Mouse (Mus musculus): ENCODE measurements around the gene Mrfap1.

The Mrfap1 gene

GRCm38 (mm10) chr5:36796296-36797014 lies at the start of gene Mrfap1:
Gene Mrfap1, minus strand, starts transcription at chr5:36796772.
- DNase-seq (ENCODE audit: extremely low read depth, low read depth): peak; percentile 90

- DNase-seq (ENCODE audit: extremely low read depth, low read depth): no peak
Measured at GRCm38 (mm10) chr5:36844490-36844889, 47.9 kb upstream of the Mrfap1 start.

GRCm38 (mm10) chr5:36841701-36842100 lies 45.1 kb upstream of the Mrfap1 start:
- DNase-seq (ENCODE audit: extremely low read depth, low read depth): no peak

GRCm38 (mm10) chr5:36840092-36840491 lies 43.5 kb upstream of the Mrfap1 start:
- no peak for DNase-seq (ENCODE audit: extremely low read depth, low read depth)

GRCm38 (mm10) chr5:36839602-36840001 lies 43.0 kb upstream of the Mrfap1 start:
- DNase-seq (ENCODE audit: extremely low read depth, low read depth): no peak

- no peak for DNase-seq (ENCODE audit: extremely low read depth, low read depth)
Measured at GRCm38 (mm10) chr5:36839032-36839431, 42.5 kb upstream of the Mrfap1 start.

GRCm38 (mm10) chr5:36835933-36836332 lies 39.4 kb upstream of the Mrfap1 start:
- peak; percentile 42 for DNase-seq (ENCODE audit: extremely low read depth, low read depth)

GRCm38 (mm10) chr5:36831272-36831671 lies 34.7 kb upstream of the Mrfap1 start:
- no peak for DNase-seq (ENCODE audit: extremely low read depth, low read depth)

- DNase-seq (ENCODE audit: extremely low read depth, low read depth): peak; percentile 74
Measured at GRCm38 (mm10) chr5:36829913-36830879, 33.6 kb upstream of the Mrfap1 start, which contains the start of gene Man2b2. Gene Man2b2, minus strand, starts transcription at chr5:36830653.

- no peak for DNase-seq (ENCODE audit: extremely low read depth, low read depth)
Measured at GRCm38 (mm10) chr5:36829098-36829497, 32.5 kb upstream of the Mrfap1 start.

GRCm38 (mm10) chr5:36822907-36823306 lies 26.3 kb upstream of the Mrfap1 start:
- no peak for DNase-seq (ENCODE audit: extremely low read depth, low read depth)

GRCm38 (mm10) chr5:36820142-36820541 lies 23.6 kb upstream of the Mrfap1 start:
- DNase-seq (ENCODE audit: extremely low read depth, low read depth): peak; percentile 26

- DNase-seq (ENCODE audit: extremely low read depth, low read depth): no peak
Measured at GRCm38 (mm10) chr5:36819742-36820141, 23.2 kb upstream of the Mrfap1 start.

GRCm38 (mm10) chr5:36817738-36818137 lies 21.2 kb upstream of the Mrfap1 start:
- DNase-seq (ENCODE audit: extremely low read depth, low read depth): no peak

GRCm38 (mm10) chr5:36814554-36814953 lies 18.0 kb upstream of the Mrfap1 start:
- no peak for DNase-seq (ENCODE audit: extremely low read depth, low read depth)

- DNase-seq (ENCODE audit: extremely low read depth, low read depth): peak; percentile 43
Measured at GRCm38 (mm10) chr5:36811413-36811812, 14.8 kb upstream of the Mrfap1 start.

GRCm38 (mm10) chr5:36810634-36811033 lies 14.1 kb upstream of the Mrfap1 start:
- no peak for DNase-seq (ENCODE audit: extremely low read depth, low read depth)

- no peak for DNase-seq (ENCODE audit: extremely low read depth, low read depth)
Measured at GRCm38 (mm10) chr5:36809123-36809522, 12.6 kb upstream of the Mrfap1 start.

- no peak for DNase-seq (ENCODE audit: extremely low read depth, low read depth)
Measured at GRCm38 (mm10) chr5:36807106-36807505, 10.5 kb upstream of the Mrfap1 start.

- DNase-seq (ENCODE audit: extremely low read depth, low read depth): no peak
Measured at GRCm38 (mm10) chr5:36797291-36797690, 719 bp upstream of the Mrfap1 start.

- DNase-seq (ENCODE audit: extremely low read depth, low read depth): peak; percentile 21
Measured at GRCm38 (mm10) chr5:36795647-36796295, 801 bp downstream of the Mrfap1 start.

GRCm38 (mm10) chr5:36791861-36792260 lies 4.7 kb downstream of the Mrfap1 start:
- DNase-seq (ENCODE audit: extremely low read depth, low read depth): no peak
